Mouse (Mus musculus) cerebellum, adult 2 months (tissue): Measurements from ENCODE around the gene Gldc.

Experiments
- CTCF ChIP-seq: fragments of 200-500 bp; IDR thresholded peaks from 2 replicates; pipeline ENCODE4 v1.5.1; 2011; ENCODE audit warnings: low read depth, mild to moderate bottlenecking, control low read depth, low read length, moderate library complexity, borderline replicate concordance; ENCODE audit not compliant: insufficient read depth
- POLR2A ChIP-seq: fragments of 200-500 bp; IDR thresholded peaks from 2 replicates; pipeline ENCODE4 v1.6.1; 2011; ENCODE audit warnings: low read length, control low read depth, borderline replicate concordance; ENCODE audit not compliant: insufficient read depth

GRCm38 (mm10) chr19:30206981-30207380 lies 31.8 kb upstream of the Gldc start:
- TF ChIP-seq CTCF (no peak), POLR2A (no peak)
